ENCODE assay signal across 24 mouse cellular contexts in genomic region chr9:43149498-43149897, GRCm38 (mm10). TPM values are rescaled to one million over a fixed set of nuclear protein-coding genes. Genes with fewer than 3 reads are reported as not detected.
DNase-seq lines count a peak whose midpoint lies in the region; TF ChIP-seq lines count a peak whose summit lies in the region.
"Had no signal": no experiment of that assay in that cellular context is flagged by ENCODE, and none has a peak within 500 bp of the region (broad histone marks: within the 10 kb centered on the region; RNA-seq: fewer than 3 reads in every experiment).

No protein-coding gene starts in this region.

- intact Hi-C loops in left cerebral cortex, adult 2 months (cut with DNase I), result no loop called here
- intact Hi-C loops in left cerebral cortex, postnatal 10 days (cut with DNase I), result no loop called here

- no peak for TF ChIP-seq CTCF in left cerebral cortex, adult 2 months (IDR thresholded peaks at IDR 0.05)

- peak overlapping the region; percentile 33 for H3K27ac ChIP-seq in left cerebral cortex, adult 2 months
- H3K27ac ChIP-seq: forebrain, embryonic 12.5 days; heart, embryonic 10.5 days; heart, embryonic 15.5 days; kidney, embryonic 15.5 days; limb, embryonic 12.5 days; liver, embryonic 15.5 days; lung, embryonic 15.5 days; midbrain, embryonic 10.5 days; stomach, postnatal 0 days had no signal

- no peak overlapping the region for H3K4me3 ChIP-seq in left cerebral cortex, adult 2 months
- H3K4me3 ChIP-seq: forebrain, embryonic 12.5 days; kidney, embryonic 15.5 days; limb, embryonic 12.5 days; liver, embryonic 15.5 days; lung, embryonic 15.5 days; midbrain, embryonic 10.5 days had no signal

- peak; percentile 45 to 63 for DNase-seq in layer of hippocampus, adult 18-20 months (ENCODE audit: low spot score in 2 of 2)
- no peak for DNase-seq in layer of hippocampus, adult 11-12 months (ENCODE audit: low spot score)
- DNase-seq in left cerebral cortex, adult 2 months (ENCODE audit: extremely low spot score in 1 of 2, low spot score in 2 of 2), result no peak
- DNase-seq in left cerebral cortex, postnatal 10 days (ENCODE audit: extremely low spot score in 1 of 2, low spot score in 2 of 2), result no peak
- peak; percentile 46 for DNase-seq in right cerebral cortex, adult 18-20 months
- DNase-seq in right cerebral cortex, postnatal 4 days, result no peak
- no peak for DNase-seq in Muller cell, postnatal 12 days (ENCODE audit: inconsistent ontology term)
- DNase-seq: adrenal gland, postnatal 25 days; cerebellum, adult 18-20 months; gastrocnemius, postnatal 25 days; kidney, adult 18-20 months; thymus, adult 2 months; thymus, postnatal 36 days had no signal

RNA-seq across cellular contexts. Expression of gene Tmem136, which starts 33.1 kb away (rescaled TPM):
- total RNA-seq in layer of hippocampus, adult 18-20 months (2021), result 10 to 100 TPM; 18.0 to 19.2 TPM
- 10 to 100 TPM; 15.6 to 16.8 TPM for total RNA-seq in left cerebral cortex, adult 2 months (2021)
- total RNA-seq in left cerebral cortex, postnatal 10 days (2021), result 10 to 100 TPM; 16.0 to 17.7 TPM
- total RNA-seq: megakaryocyte progenitor cell, adult 5-6 weeks; monocyte, adult 5-6 weeks had no signal

RNA-seq across cellular contexts. Expression of gene Arhgef12, which starts 42.5 kb away (rescaled TPM):
- 100 to 1,000 TPM; 149 to 151 TPM for total RNA-seq in layer of hippocampus, adult 18-20 months (2021)
- 100 to 1,000 TPM; 162 to 164 TPM for total RNA-seq in left cerebral cortex, adult 2 months (2021)
- 100 to 1,000 TPM; 150 to 165 TPM for total RNA-seq in left cerebral cortex, postnatal 10 days (2021)

Comparison
In these comparisons a context has a peak if more than half of its experiments do, and no peak if none do; other contexts are left out.
1. DNase-seq: peak in layer of hippocampus, adult 18-20 months (2 of 2) and right cerebral cortex, adult 18-20 months (single experiment); none in layer of hippocampus, adult 11-12 months (single experiment), left cerebral cortex, adult 2 months (0 of 2), left cerebral cortex, postnatal 10 days (0 of 2), right cerebral cortex, postnatal 4 days (single experiment) and Muller cell, postnatal 12 days (single experiment).